17 mouse cellular contexts compared by ENCODE assay signal in the genomic region with DNA sequence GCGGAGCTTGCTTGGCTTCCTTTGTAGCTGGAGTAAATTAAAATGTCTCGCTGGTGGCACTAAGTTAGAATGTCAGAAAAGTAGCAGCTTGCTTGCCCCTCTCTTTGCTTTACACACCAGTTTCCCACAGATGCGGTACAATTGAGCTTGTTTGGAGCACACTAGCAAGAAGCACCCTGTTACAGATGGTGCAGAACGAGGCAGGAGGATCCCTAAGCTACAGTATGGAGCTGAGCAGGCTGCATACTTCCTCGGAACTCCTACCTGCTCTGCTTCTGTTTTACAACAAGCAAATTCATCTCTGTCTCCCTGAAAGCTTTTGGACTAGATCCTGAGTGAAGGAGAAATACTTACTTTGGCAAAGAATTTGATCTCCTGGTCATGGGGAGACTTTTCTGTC.
"Had no signal": no experiment of that assay in that cellular context is flagged by ENCODE, and none has a peak within 500 bp of the region (broad histone marks: within the 10 kb centered on the region; RNA-seq: fewer than 3 reads in every experiment).

No protein-coding gene starts in this region.

- H3K9ac ChIP-seq: lung, embryonic 15.5 days; midbrain, embryonic 13.5 days; midbrain, embryonic 15.5 days; neural tube, embryonic 12.5 days; stomach, embryonic 15.5 days had no signal

- H3K4me2 ChIP-seq: lung, embryonic 15.5 days; midbrain, embryonic 11.5 days; midbrain, embryonic 13.5 days; midbrain, embryonic 15.5 days; neural tube, embryonic 12.5 days; stomach, embryonic 15.5 days had no signal

- H3K27me3 ChIP-seq: lung, embryonic 15.5 days; megakaryocyte, embryonic 14.5 days; midbrain, embryonic 13.5 days; midbrain, embryonic 15.5 days; neural tube, embryonic 12.5 days; stomach, embryonic 15.5 days had no signal

- H3K9me3 ChIP-seq: lung, embryonic 15.5 days; megakaryocyte, embryonic 14.5 days; midbrain, embryonic 13.5 days; midbrain, embryonic 15.5 days; neural tube, embryonic 12.5 days; stomach, embryonic 15.5 days had no signal

- H3K4me3 ChIP-seq: lung, embryonic 15.5 days; megakaryocyte, embryonic 14.5 days; midbrain, embryonic 13.5 days; midbrain, embryonic 15.5 days; neural tube, embryonic 12.5 days; stomach, embryonic 15.5 days had no signal

- H3K4me1 ChIP-seq: lung, embryonic 15.5 days; megakaryocyte, embryonic 14.5 days; midbrain, embryonic 13.5 days; midbrain, embryonic 15.5 days; neural tube, embryonic 12.5 days; stomach, embryonic 15.5 days had no signal

- H3K36me3 ChIP-seq: lung, embryonic 15.5 days; midbrain, embryonic 13.5 days; midbrain, embryonic 15.5 days; neural tube, embryonic 12.5 days; stomach, embryonic 15.5 days had no signal

- H3K27ac ChIP-seq: lung, embryonic 15.5 days; macrophage; midbrain, embryonic 13.5 days; midbrain, embryonic 15.5 days; neural tube, embryonic 12.5 days; stomach, embryonic 15.5 days; stomach, postnatal 0 days had no signal

- DNase-seq: lung, adult 2 months; lung, postnatal 14 days; lung, postnatal 36 days; right cerebral cortex, postnatal 14 days; thymus, adult 18-20 months; thymus, postnatal 14 days; thymus, postnatal 36 days had no signal

- ATAC-seq: lung, postnatal 0 days; midbrain, embryonic 13.5 days; midbrain, embryonic 15.5 days had no signal
